Mouse (Mus musculus) heart, postnatal 0 days (tissue): ENCODE data around the gene Mad2l2. TPM values are rescaled to one million over a fixed set of nuclear protein-coding genes. Genes with fewer than 3 reads are reported as not detected.

ENCODE experiments used
- ATAC-seq: fragments of 200-750 bp; cut with Nextera tagmentation; 2 replicates; pipeline ENCODE4 v1.8.0; 2017; ENCODE audit warnings: low read depth, moderate number of reproducible peaks, moderate library complexity; ENCODE audit not compliant: insufficient read depth
- DNase-seq: peaks from one replicate; pipeline ENCODE4 v3.0.0-alpha.2; 2016; ENCODE audit warnings: low spot score
- H3K27ac ChIP-seq: fragments of 300-500 bp; sonication (generic); 2 replicates; pipeline ENCODE4 v1.5.1; 2014; ENCODE audit warnings: low read depth, mild to moderate bottlenecking
- H3K27me3 ChIP-seq: fragments of 300-500 bp; sonication (generic); 2 replicates; pipeline ENCODE4 v1.6.1; 2014; ENCODE audit warnings: low read length, mixed read lengths; ENCODE audit not compliant: control insufficient read depth, insufficient read depth
- H3K36me3 ChIP-seq: fragments of 300-500 bp; sonication (generic); replicated peaks from 2 replicates; pipeline ENCODE4 v1.6.1; 2014; ENCODE audit warnings: low read length, mixed read lengths; ENCODE audit not compliant: control insufficient read depth, insufficient read depth
- H3K4me1 ChIP-seq: fragments of 300-500 bp; sonication (generic); 2 replicates; pipeline ENCODE4 v1.6.1; 2014; ENCODE audit warnings: antibody characterized with exemption; ENCODE audit not compliant: control insufficient read depth, insufficient read depth
- H3K4me2 ChIP-seq: fragments of 300-500 bp; sonication (generic); 2 replicates; pipeline ENCODE4 v1.6.1; 2014; ENCODE audit warnings: low read depth, mild to moderate bottlenecking, low read length, moderate library complexity
- H3K4me3 ChIP-seq: fragments of 300-500 bp; sonication (generic); 2 replicates; pipeline ENCODE4 v1.5.1; 2014; ENCODE audit warnings: low read depth, low read length
- H3K9ac ChIP-seq: fragments of 300-500 bp; sonication (generic); replicated peaks from 2 replicates; pipeline ENCODE4 v1.6.1; 2014; ENCODE audit warnings: low read depth, low read length, mixed read lengths
- H3K9me3 ChIP-seq: fragments of 300-500 bp; sonication (generic); replicated peaks from 2 replicates; pipeline ENCODE4 v1.6.1; 2016; ENCODE audit warnings: low read length; ENCODE audit not compliant: control insufficient read depth
- CTCF ChIP-seq: IDR thresholded peaks from 2 replicates; pipeline ENCODE4 v1.5.1; 2016; ENCODE audit warnings: antibody characterized with exemption, control low read depth, low read depth
- EP300 ChIP-seq: IDR thresholded peaks from 2 replicates; pipeline ENCODE4 v1.6.1; 2016; ENCODE audit warnings: antibody characterized with exemption, low read depth
- WGBS: fragments of 180-500 bp; shearing (Covaris S2); extraction: QIAGEN DNeasy Blood & Tissue Kit; methylation state at CpG from one replicate; pipeline ENCODE4 v1.1.7; 2014; 5-methylcytosine and 5-hydroxymethylcytosine counted together
- polyA plus RNA-seq: library from polyadenylated mRNA; unstranded; fragments of >200 nt; fragmentation: Nextera tagmentation; extraction: Ambion mirVana; gene quantifications from 2 replicates; pipeline ENCODE4 v1.2.1, GENCODE M21; 2015
- total RNA-seq: library from RNA; depleted of rRNA; stranded (reverse); fragments of >200 nt; gene quantifications from 2 replicates; pipeline ENCODE4 v1.2.3, GENCODE M21; 2014; ENCODE audit warnings: low replicate concordance

Gene Mad2l2
- total and polyA plus RNA-seq, 2 experiments from 2014 or later = 6.1 to 36.2 TPM

DNA sequence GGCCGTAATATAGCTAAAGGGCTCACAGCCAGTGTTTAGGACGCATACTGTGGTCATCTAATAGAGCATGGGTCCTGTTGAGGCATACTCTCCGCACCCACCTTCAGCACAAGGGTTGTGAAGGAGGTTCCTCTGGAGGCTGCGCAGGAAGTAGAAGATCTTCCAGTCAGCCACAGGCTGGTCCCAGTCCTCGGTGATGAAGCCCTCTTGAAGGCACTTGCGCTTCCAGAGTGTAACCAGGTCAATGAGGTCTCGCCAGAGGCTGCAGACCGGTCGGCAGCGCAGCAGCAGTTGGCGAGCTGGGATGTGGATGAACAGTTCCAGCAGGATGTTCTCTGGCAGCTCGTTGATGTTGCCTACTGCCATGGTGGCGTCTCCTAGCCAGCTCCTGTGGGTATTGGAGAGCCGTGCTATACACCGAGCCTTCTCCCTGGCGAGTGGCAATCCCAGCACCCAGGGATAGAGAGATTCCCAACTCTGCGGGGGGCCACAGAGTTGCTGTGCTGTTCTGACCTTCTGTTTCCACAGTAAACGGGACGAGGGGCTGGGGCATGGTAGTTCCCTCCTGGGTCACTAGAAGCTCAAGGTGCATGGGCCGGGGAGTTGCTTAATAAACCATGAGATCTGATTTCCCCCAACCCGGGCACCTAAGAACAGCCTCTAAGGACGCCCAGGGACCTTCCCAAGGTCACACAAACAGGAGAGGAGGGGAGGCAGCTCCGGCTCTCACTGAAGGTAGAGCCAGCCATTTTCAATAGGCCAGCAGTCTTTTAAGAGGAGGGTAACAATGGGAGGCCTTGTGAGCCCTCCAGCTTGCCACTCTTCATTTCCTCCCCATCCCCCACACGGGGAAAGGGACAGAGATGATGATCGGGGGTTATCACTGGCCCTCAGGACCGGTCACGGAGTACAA is 28.5 kb downstream of the Mad2l2 start:
- Histone ChIP-seq H3K4me1 (0 out of 2 replicates have a peak, but pooled peaks cover 5% of the 10 kb centered on the region), H3K9me3 (no peaks in the 10 kb centered on the region), H3K27me3 (peaks cover 41% of the 10 kb centered on the region), H3K4me2 (peak overlapping the region; percentile 95), H3K36me3 (peaks cover 14% of the 10 kb centered on the region; the same call in 1 of the 2 replicates), H3K27ac (peak overlapping the region; percentile 74), H3K9ac (peak overlapping the region; percentile 66), H3K4me3 (peak overlapping the region; percentile 69)
- TF ChIP-seq CTCF = no peak
- no peak for TF ChIP-seq EP300
- DNase-seq = no peak
- no peak for ATAC-seq
- 28% methylated on average over 27 of the region's 27 CpGs for WGBS

DNA sequence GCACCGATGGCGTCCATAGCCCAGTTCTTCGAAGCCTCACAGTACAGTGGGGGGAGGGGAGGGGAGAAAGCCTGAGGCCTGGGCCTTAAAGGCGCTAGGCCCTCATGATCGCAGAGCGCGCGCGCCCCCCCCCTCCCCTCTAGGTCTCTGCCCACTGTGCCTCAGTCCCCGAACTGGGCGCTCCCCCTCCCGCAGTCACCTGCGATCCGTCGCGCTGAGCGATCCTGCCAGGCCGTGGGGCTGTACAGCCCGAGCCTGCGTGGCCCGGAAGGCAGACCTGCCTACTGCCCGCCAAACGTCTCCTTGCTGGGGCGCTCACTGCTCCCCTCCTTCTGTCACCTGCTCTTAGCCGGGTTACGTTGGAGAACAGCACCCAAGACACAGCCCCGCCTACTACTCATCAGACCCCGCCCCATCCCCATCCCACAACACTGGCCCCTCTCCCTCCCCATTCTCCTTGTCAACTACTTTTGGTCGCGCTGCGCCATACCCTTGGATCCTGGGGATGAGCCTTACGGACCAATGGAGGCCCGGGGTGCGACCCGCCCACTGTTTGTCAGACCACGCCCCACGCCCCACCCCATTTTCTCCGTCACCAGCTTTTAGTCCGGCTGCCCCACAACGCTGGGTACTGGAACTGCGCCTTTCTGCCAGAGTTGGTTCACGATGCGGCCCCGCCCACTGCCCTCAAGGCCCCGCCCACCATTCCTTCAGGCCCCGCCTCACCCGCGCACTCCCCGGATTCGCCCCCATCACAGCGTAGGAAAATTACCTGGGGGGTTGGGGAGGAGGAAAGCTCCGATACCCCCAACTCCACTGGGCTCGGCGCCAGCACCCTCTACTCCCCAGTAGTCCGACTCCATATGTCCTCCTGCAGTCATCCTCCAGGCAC is 29.6 kb downstream of the Mad2l2 start:
- DNase-seq = peak; percentile 94
- peak; percentile 87 for ATAC-seq
- no peak for TF ChIP-seq EP300
- TF ChIP-seq CTCF = no peak
- Histone ChIP-seq H3K27ac (peak overlapping the region; percentile 74), H3K36me3 (peaks cover 7% of the 10 kb centered on the region; the same call in 1 of the 2 replicates), H3K4me3 (peak overlapping the region; percentile 69), H3K9me3 (no peaks in the 10 kb centered on the region), H3K9ac (peak overlapping the region; percentile 66), H3K4me1 (peaks cover 8% of the 10 kb centered on the region; the same call in 1 of the 2 replicates), H3K27me3 (peaks cover 51% of the 10 kb centered on the region), H3K4me2 (peak overlapping the region; percentile 95)
- WGBS = under 1% methylated on average over 46 of the region's 55 CpGs

DNA sequence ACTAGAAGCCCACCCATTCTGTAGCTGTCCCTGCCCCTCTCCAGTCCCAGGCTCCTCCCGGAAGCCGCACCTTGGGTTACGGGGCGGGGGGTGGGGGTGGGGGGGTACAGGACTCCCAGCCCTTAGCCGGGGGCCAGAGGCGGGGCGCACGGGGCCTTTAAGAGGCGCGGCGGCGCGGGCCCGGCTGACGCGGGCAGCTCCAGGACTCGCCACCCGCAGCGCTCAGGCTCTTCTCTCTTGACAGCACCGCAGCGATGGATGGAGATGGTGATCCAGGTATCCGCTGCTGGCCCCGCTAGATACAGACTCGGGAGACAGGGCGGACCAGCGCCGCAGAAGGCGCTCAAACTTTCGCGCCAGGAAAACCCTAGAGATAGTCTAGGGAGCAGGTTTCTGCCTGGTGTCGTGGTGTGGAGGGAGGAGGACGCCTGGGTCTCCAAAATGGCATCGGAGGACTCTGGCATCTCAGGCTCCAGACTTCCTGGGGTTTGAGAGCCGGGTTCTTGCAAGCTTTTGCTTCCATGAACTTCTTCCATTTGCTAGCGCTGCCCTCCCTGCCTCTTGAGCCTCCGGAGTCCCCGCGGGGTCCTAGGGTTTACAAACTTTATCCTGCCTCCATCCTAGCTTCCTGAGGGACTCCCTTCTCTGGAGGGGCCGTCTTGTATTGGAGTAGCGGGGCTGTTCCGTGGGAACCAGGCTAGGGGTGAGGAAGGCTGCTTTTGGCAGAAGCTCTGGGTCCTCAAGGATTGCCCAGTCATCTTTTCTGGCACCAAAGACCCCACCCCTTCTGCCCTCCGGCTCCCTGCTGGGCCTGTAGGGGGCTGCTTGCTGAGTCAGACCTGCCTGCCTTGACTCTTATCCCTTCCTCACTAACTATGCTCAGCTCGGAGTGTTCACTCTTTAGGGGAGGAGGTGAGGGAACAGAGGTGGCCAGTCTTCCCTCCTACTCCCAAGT is 30.5 kb downstream of the Mad2l2 start, which contains the start of the genes Fbxo44 and Fbxo2:
Gene Fbxo44, minus strand, starts transcription at position 47 of the 955 bp plus-strand sequence.
Gene Fbxo2, plus strand, starts transcription at position 186 of the 955 bp plus-strand sequence.
- Histone ChIP-seq H3K9me3 (no peaks in the 10 kb centered on the region), H3K4me2 (peak within 1 kb of the TSS; percentile 95), H3K4me1 (peaks cover 8% of the 10 kb centered on the region; the same call in 1 of the 2 replicates), H3K27me3 (peaks cover 60% of the 10 kb centered on the region), H3K36me3 (peaks cover 3% of the 10 kb centered on the region; the same call in 1 of the 2 replicates), H3K27ac (peak within 1 kb of the TSS; percentile 74), H3K9ac (peak within 1 kb of the TSS; percentile 66), H3K4me3 (peak within 1 kb of the TSS; percentile 69)
- 2% methylated on average over 43 of the region's 43 CpGs for WGBS
- TF ChIP-seq CTCF = no peak
- TF ChIP-seq EP300 = no peak
- ATAC-seq (peak; percentile 11), DNase-seq (no peak)

DNA sequence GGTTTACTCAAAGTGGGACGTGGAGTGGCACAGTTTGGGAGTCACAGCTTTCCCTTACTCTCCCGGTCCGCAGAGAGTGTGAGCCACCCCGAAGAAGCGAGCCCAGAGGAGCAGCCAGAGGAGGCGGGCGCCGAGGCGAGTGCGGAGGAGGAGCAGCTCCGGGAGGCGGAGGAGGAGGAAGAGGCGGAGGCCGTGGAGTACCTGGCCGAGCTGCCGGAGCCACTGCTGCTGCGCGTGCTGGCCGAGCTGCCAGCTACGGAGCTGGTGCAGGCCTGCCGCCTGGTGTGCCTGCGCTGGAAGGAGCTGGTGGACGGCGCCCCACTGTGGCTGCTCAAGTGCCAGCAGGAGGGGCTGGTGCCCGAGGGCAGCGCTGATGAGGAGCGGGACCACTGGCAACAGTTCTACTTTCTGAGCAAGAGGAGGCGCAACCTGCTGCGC is 33.8 kb downstream of the Mad2l2 start:
- no peak for TF ChIP-seq EP300
- peak; percentile 73 for TF ChIP-seq CTCF
- DNase-seq (peak; percentile 62), ATAC-seq (peak; percentile 37; the same call in 1 of the 2 replicates)
- Histone ChIP-seq H3K4me2 (peak overlapping the region; percentile 64), H3K36me3 (no peaks in the 10 kb centered on the region), H3K9me3 (no peaks in the 10 kb centered on the region), H3K4me1 (peaks cover 4% of the 10 kb centered on the region; the same call in 1 of the 2 replicates), H3K4me3 (peak overlapping the region; percentile 39), H3K27me3 (peaks cover 79% of the 10 kb centered on the region), H3K27ac (no peak overlapping the region), H3K9ac (no peak overlapping the region)
- under 1% methylated on average over 28 of the region's 29 CpGs for WGBS
